Comparison of ENCODE assay signal across 21 mouse cellular contexts in genomic region chr12:59199361-59199760, GRCm38 (mm10).
"Had no signal": no experiment of that assay in that cellular context is flagged by ENCODE, and none has a peak within 500 bp of the region (broad histone marks: within the 10 kb centered on the region; RNA-seq: fewer than 3 reads in every experiment).

No protein-coding gene starts in this region.

- H3K27me3 ChIP-seq: limb, embryonic 13.5 days; liver, embryonic 12.5 days; liver, embryonic 15.5 days; lung, embryonic 15.5 days; megakaryocyte, embryonic 14.5 days; midbrain, embryonic 12.5 days; stomach, embryonic 15.5 days had no signal

- H3K4me1 ChIP-seq: limb, embryonic 10.5 days; limb, embryonic 13.5 days; lung, embryonic 15.5 days; midbrain, embryonic 12.5 days; stomach, embryonic 15.5 days had no signal

- H3K9me3 ChIP-seq: limb, embryonic 10.5 days; limb, embryonic 13.5 days; liver, embryonic 12.5 days; liver, embryonic 15.5 days; lung, embryonic 15.5 days; midbrain, embryonic 12.5 days; stomach, embryonic 15.5 days had no signal

- H3K4me2 ChIP-seq: limb, embryonic 13.5 days; liver, embryonic 12.5 days; liver, embryonic 15.5 days; lung, embryonic 15.5 days; midbrain, embryonic 12.5 days; stomach, embryonic 15.5 days had no signal

- H3K9ac ChIP-seq: limb, embryonic 13.5 days; liver, embryonic 12.5 days; liver, embryonic 15.5 days; lung, embryonic 15.5 days; midbrain, embryonic 12.5 days; stomach, embryonic 15.5 days had no signal

- DNase-seq: kidney, adult 8-10 months; kidney, postnatal 25 days; layer of hippocampus, adult 9-11 months; liver; lung, adult 18-20 months; lung, postnatal 10 days; lung, postnatal 36 days; right cerebral cortex, adult 18-20 months; right cerebral cortex, postnatal 14 days; right cerebral cortex, postnatal 4 days; spleen, adult 18-20 months; thymus, postnatal 25 days had no signal

- H3K4me3 ChIP-seq: layer of hippocampus, adult 2 months; limb, embryonic 10.5 days; limb, embryonic 13.5 days; liver, embryonic 12.5 days; liver, embryonic 15.5 days; lung, embryonic 15.5 days; megakaryocyte, embryonic 14.5 days; midbrain, embryonic 12.5 days; stomach, embryonic 15.5 days had no signal

- ATAC-seq: liver, embryonic 12.5 days had no signal

- H3K27ac ChIP-seq: layer of hippocampus, adult 2 months; limb, embryonic 10.5 days; limb, embryonic 13.5 days; liver, embryonic 12.5 days; liver, embryonic 15.5 days; lung, embryonic 15.5 days; midbrain, embryonic 12.5 days; stomach, embryonic 15.5 days had no signal
